12 mouse cellular contexts compared by ENCODE assay signal in genomic region chr5:27052441-27052840, GRCm38 (mm10).
DNase-seq lines count a peak whose midpoint lies in the region; ATAC-seq lines count a peak whose summit lies in the region.
"Had no signal": no experiment of that assay in that cellular context is flagged by ENCODE, and none has a peak within 500 bp of the region (broad histone marks: within the 10 kb centered on the region; RNA-seq: fewer than 3 reads in every experiment).

No protein-coding gene starts in this region.

- H3K4me2 ChIP-seq in embryonic facial prominence, embryonic 14.5 days (ENCODE audit: low read depth, low read length) = no peak overlapping the region
- no peak overlapping the region for H3K4me2 ChIP-seq in intestine, embryonic 15.5 days (replicated peaks)
- no peak overlapping the region for H3K4me2 ChIP-seq in forebrain, embryonic 13.5 days
- H3K4me2 ChIP-seq: embryonic facial prominence, embryonic 13.5 days; liver, embryonic 15.5 days had no signal

- no peaks in the 10 kb centered on the region for H3K36me3 ChIP-seq in embryonic facial prominence, embryonic 14.5 days (ENCODE audit: control insufficient read depth, insufficient read depth, low read length)
- H3K36me3 ChIP-seq in intestine, embryonic 15.5 days = no peaks in the 10 kb centered on the region
- no peaks in the 10 kb centered on the region for H3K36me3 ChIP-seq in forebrain, embryonic 13.5 days (ENCODE audit: poor library complexity, severe bottlenecking)
- H3K36me3 ChIP-seq: embryonic facial prominence, embryonic 13.5 days; liver, embryonic 15.5 days had no signal

- 27% methylated on average over 2 of the region's 2 CpGs for WGBS in embryonic facial prominence, embryonic 14.5 days
- 21% methylated on average over 2 of the region's 2 CpGs for WGBS in intestine, embryonic 15.5 days
- 2% methylated on average over 2 of the region's 2 CpGs for WGBS in forebrain, embryonic 13.5 days

- no peak overlapping the region for H3K4me3 ChIP-seq in embryonic facial prominence, embryonic 14.5 days (ENCODE audit: low read depth, low read length)
- no peak overlapping the region for H3K4me3 ChIP-seq in intestine, embryonic 15.5 days (replicated peaks)
- H3K4me3 ChIP-seq in forebrain, embryonic 13.5 days = no peak overlapping the region
- H3K4me3 ChIP-seq: embryonic facial prominence, embryonic 13.5 days; liver, embryonic 15.5 days had no signal

- no peaks in the 10 kb centered on the region for H3K4me1 ChIP-seq in embryonic facial prominence, embryonic 14.5 days (ENCODE audit: control insufficient read depth, insufficient read depth, low read length)
- 0 out of 2 replicates have a peak, but pooled peaks cover 2% of the 10 kb centered on the region for H3K4me1 ChIP-seq in intestine, embryonic 15.5 days (replicated peaks)
- H3K4me1 ChIP-seq in forebrain, embryonic 13.5 days = peaks cover 16% of the 10 kb centered on the region
- H3K4me1 ChIP-seq: liver, embryonic 15.5 days had no signal

- intact Hi-C loops in heart, postnatal 10 days (cut with DNase I) = no loop called here
- intact Hi-C loops in heart, postnatal 25 days (cut with DNase I) = no loop called here

- H3K9me3 ChIP-seq in embryonic facial prominence, embryonic 14.5 days (ENCODE audit: control insufficient read depth, low read length) = no peaks in the 10 kb centered on the region
- no peaks in the 10 kb centered on the region for H3K9me3 ChIP-seq in intestine, embryonic 15.5 days
- no peaks in the 10 kb centered on the region for H3K9me3 ChIP-seq in forebrain, embryonic 13.5 days (replicated peaks)
- H3K9me3 ChIP-seq: embryonic facial prominence, embryonic 13.5 days; liver, embryonic 15.5 days had no signal

- ATAC-seq in embryonic facial prominence, embryonic 14.5 days (ENCODE audit: low read depth) = no peak
- ATAC-seq in intestine, embryonic 15.5 days = no peak
- ATAC-seq in forebrain, embryonic 13.5 days = no peak
- ATAC-seq: forebrain, postnatal 0 days had no signal

- H3K27me3 ChIP-seq in embryonic facial prominence, embryonic 14.5 days (replicated peaks; ENCODE audit: control insufficient read depth, insufficient read depth, low read length) = peaks cover 40% of the 10 kb centered on the region
- peaks cover 29% of the 10 kb centered on the region for H3K27me3 ChIP-seq in intestine, embryonic 15.5 days (replicated peaks)
- peaks cover 14% of the 10 kb centered on the region for H3K27me3 ChIP-seq in forebrain, embryonic 13.5 days

- H3K9ac ChIP-seq in embryonic facial prominence, embryonic 14.5 days (ENCODE audit: low read depth, low read length) = no peak overlapping the region
- H3K9ac ChIP-seq in intestine, embryonic 15.5 days = no peak overlapping the region
- no peak overlapping the region for H3K9ac ChIP-seq in forebrain, embryonic 13.5 days
- H3K9ac ChIP-seq: embryonic facial prominence, embryonic 13.5 days; forebrain, postnatal 0 days; liver, embryonic 15.5 days had no signal

- no peak overlapping the region for H3K27ac ChIP-seq in embryonic facial prominence, embryonic 14.5 days (replicated peaks; ENCODE audit: low read depth, low read length)
- no peak overlapping the region for H3K27ac ChIP-seq in intestine, embryonic 15.5 days
- no peak overlapping the region for H3K27ac ChIP-seq in forebrain, embryonic 13.5 days
- H3K27ac ChIP-seq: embryonic facial prominence, embryonic 13.5 days; liver, embryonic 15.5 days had no signal

- peak; percentile 11 to 39 for DNase-seq in heart, postnatal 10 days
- no peak for DNase-seq in heart, postnatal 25 days (ENCODE audit: low spot score)
- DNase-seq in lung, postnatal 14 days = peak; percentile 5
- DNase-seq in lung, postnatal 4 days = no peak
- peak; percentile 58 for DNase-seq in Muller cell, postnatal 12 days (ENCODE audit: inconsistent ontology term)
- DNase-seq in embryonic facial prominence, embryonic 14.5 days (ENCODE audit: low spot score) = peak; percentile 55
- DNase-seq: cerebellum, adult 11-12 months; forebrain, postnatal 0 days had no signal

Comparison
In these comparisons a context has a peak if more than half of its experiments do, and no peak if none do; other contexts are left out.
1. DNase-seq: peak in heart, postnatal 10 days (2 of 2), lung, postnatal 14 days (single experiment), Muller cell, postnatal 12 days (single experiment) and embryonic facial prominence, embryonic 14.5 days (single experiment); none in heart, postnatal 25 days (single experiment) and lung, postnatal 4 days (0 of 2).